Mouse (Mus musculus) retina, adult 2 months (tissue): ENCODE data around the gene Gm3755.
"Not testable (repeated sequence)": the region's sequence is repeated elsewhere in the genome, so short reads cannot be mapped to it uniquely, and the experiment has no call there.

Experiments used
- DNase-seq: peaks from one replicate; pipeline ENCODE4 v3.0.0-alpha.2; 2012; ENCODE audit warnings: low read depth, low spot score

The Gm3755 gene

DNA sequence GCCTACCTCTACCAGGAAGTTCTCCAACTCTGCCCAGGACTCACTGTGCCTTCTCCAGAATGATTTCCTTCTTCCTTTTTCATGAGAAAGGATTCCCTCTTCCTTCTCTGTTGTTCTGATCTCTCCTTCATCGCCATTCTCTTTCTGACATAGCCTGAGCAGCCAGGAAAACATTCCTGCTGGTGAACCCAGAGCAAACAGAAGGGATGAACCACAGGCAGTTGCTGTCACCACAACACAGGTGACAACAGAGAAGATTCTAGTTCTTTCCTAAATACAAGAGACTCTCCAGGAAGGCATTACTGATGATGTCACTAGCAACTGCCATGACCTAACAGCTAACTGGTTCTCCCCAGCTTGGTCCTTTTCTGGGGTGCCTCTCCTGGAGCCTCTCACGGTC lies at the start of gene Gm3755:
Gene Gm3755 (minus strand): TSS at position 101 of the 400 bp plus-strand sequence.
- DNase-seq, result not testable (repeated sequence)

- DNase-seq, result not testable (repeated sequence)
These were observed 38.0 kb upstream of the Gm3755 start for GRCm38 (mm10) chr14:7488731-7489130.

- DNase-seq, result not testable (repeated sequence)
These were observed 32.9 kb upstream of the Gm3755 start, which contains the start of gene Gm3752 for GRCm38 (mm10) chr14:7483662-7484061. TSS of gene Gm3752 (minus strand) at chr14:7483762.

DNA sequence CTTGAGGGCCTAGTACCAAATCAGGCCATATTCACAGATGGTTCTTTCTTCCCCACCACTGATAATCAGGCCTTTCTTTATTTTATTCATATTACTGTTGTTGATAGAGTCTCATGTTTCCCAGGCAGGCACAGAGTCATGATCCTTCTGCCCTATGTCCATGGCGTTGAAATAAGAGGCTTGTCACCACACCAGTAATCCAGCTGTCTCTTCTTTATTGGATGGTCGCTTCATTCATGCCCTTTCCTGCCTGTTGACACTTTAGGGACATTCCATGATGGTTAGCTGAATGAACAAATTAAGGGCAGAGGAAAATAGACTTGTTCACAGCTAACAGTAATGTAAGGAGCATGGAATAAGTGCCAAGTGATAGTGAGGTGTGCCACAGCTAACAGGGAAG lies 28.2 kb downstream of the Gm3755 start:
- not testable (repeated sequence) for DNase-seq
